In the genomic region with DNA sequence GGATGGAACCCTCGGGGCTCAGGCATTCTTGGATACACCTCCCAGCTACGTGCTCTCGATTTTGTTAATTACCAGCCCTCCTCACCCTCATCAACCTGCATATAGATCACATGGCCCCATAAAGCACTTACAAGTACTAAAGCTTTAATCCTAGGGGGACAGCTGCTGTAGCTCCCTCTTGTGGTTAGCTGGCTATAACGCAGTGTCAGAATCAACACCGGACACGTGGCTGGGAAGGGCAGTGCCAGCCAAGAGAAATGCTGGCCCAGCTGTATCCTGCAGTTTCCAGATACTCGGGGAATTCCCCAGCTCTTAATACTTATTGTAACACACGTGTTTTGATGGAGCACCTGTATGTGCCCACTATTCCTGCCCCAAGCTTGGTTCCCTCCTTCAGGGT, we compare ENCODE assay signal across 9 mouse cellular contexts. TPM values are rescaled to one million over a fixed set of nuclear protein-coding genes. Genes with fewer than 3 reads are reported as not detected.
DNase-seq lines count a peak whose midpoint lies in the region; ATAC-seq lines count a peak whose summit lies in the region.
"Had no signal": no experiment of that assay in that cellular context is flagged by ENCODE, and none has a peak within 500 bp of the region (broad histone marks: within the 10 kb centered on the region; RNA-seq: fewer than 3 reads in every experiment).

No protein-coding gene starts in this region.

- 53% methylated on average over 8 of the region's 8 CpGs for WGBS in forebrain, embryonic 13.5 days
- WGBS in hindbrain, embryonic 14.5 days, result 62% methylated on average over 8 of the region's 8 CpGs

- H3K36me3 ChIP-seq in forebrain, embryonic 13.5 days (ENCODE audit: poor library complexity, severe bottlenecking), result peaks cover 98% of the 10 kb centered on the region
- H3K36me3 ChIP-seq in hindbrain, embryonic 14.5 days (replicated peaks; ENCODE audit: control insufficient read depth, insufficient read depth), result peaks cover 83% of the 10 kb centered on the region

- H3K4me1 ChIP-seq in forebrain, embryonic 13.5 days, result peaks cover 5% of the 10 kb centered on the region; the same call in 1 of the 2 replicates
- no peaks in the 10 kb centered on the region for H3K4me1 ChIP-seq in hindbrain, embryonic 14.5 days (replicated peaks; ENCODE audit: control insufficient read depth, insufficient read depth, low read length)
- H3K4me1 ChIP-seq: embryonic facial prominence, embryonic 12.5 days had no signal

- peak; percentile 28; the same call in 1 of the 2 replicates for ATAC-seq in forebrain, embryonic 13.5 days
- ATAC-seq in hindbrain, embryonic 14.5 days (ENCODE audit: low FRiP score), result peak; percentile 29

- peak; percentile 30 for DNase-seq in ovary, adult 18-20 months (ENCODE audit: low spot score)
- no peak for DNase-seq in ovary, postnatal 10 days (ENCODE audit: low spot score)
- peak; percentile 75 for DNase-seq in adrenal gland, postnatal 10 days
- peak; percentile 70 for DNase-seq in hindbrain, embryonic 14.5 days (ENCODE audit: low spot score)
- peak; percentile 41 to 61 for DNase-seq in layer of hippocampus, postnatal 14 days (ENCODE audit: low spot score in 2 of 2)
- peak; percentile 60 for DNase-seq in mesoderm, embryonic 11.5 days (ENCODE audit: low read depth, low spot score)
- DNase-seq in right cerebral cortex, postnatal 36 days (ENCODE audit: low spot score in 2 of 2), result peak; percentile 23 to 24

- H3K27me3 ChIP-seq in forebrain, embryonic 13.5 days, result no peaks in the 10 kb centered on the region
- H3K27me3 ChIP-seq in hindbrain, embryonic 14.5 days (ENCODE audit: control insufficient read depth, insufficient read depth, low read length), result no peaks in the 10 kb centered on the region
- H3K27me3 ChIP-seq: embryonic facial prominence, embryonic 12.5 days had no signal

- no peak overlapping the region for H3K9ac ChIP-seq in forebrain, embryonic 13.5 days
- no peak overlapping the region for H3K9ac ChIP-seq in hindbrain, embryonic 14.5 days
- H3K9ac ChIP-seq: embryonic facial prominence, embryonic 12.5 days had no signal

- no peak overlapping the region for H3K4me2 ChIP-seq in forebrain, embryonic 13.5 days
- H3K4me2 ChIP-seq in hindbrain, embryonic 14.5 days (replicated peaks), result no peak overlapping the region
- H3K4me2 ChIP-seq: embryonic facial prominence, embryonic 12.5 days had no signal

- H3K27ac ChIP-seq in forebrain, embryonic 13.5 days, result no peak overlapping the region
- no peak overlapping the region for H3K27ac ChIP-seq in hindbrain, embryonic 14.5 days
- H3K27ac ChIP-seq: embryonic facial prominence, embryonic 12.5 days had no signal

- no peaks in the 10 kb centered on the region for H3K9me3 ChIP-seq in forebrain, embryonic 13.5 days (replicated peaks)
- no peaks in the 10 kb centered on the region for H3K9me3 ChIP-seq in hindbrain, embryonic 14.5 days (ENCODE audit: control insufficient read depth, low read length)
- H3K9me3 ChIP-seq: embryonic facial prominence, embryonic 12.5 days had no signal

- H3K4me3 ChIP-seq in forebrain, embryonic 13.5 days, result no peak overlapping the region
- no peak overlapping the region for H3K4me3 ChIP-seq in hindbrain, embryonic 14.5 days (replicated peaks; ENCODE audit: low read length)
- H3K4me3 ChIP-seq: embryonic facial prominence, embryonic 12.5 days had no signal

RNA-seq across cellular contexts. Expression of a gene that starts 58.0 kb away (rescaled TPM):
- 1 to 10 TPM; 2.6 to 2.7 TPM for total RNA-seq in adrenal gland, postnatal 10 days (2021)
- 0.57 and 0.68 TPM in 2 replicates for polyA plus RNA-seq in forebrain, embryonic 13.5 days (2015; fragmentation: Nextera tagmentation; extraction: Ambion mirVana)
- polyA plus RNA-seq in hindbrain, embryonic 14.5 days (2014; fragmentation: Nextera tagmentation; extraction: Ambion mirVana), result 1.1 and 1.2 TPM in 2 replicates
- total RNA-seq in layer of hippocampus, postnatal 14 days (2021), result under 1 TPM; 0.45 to 0.90 TPM
